Mouse (Mus musculus) MEL (cell line): Measurements from ENCODE around the gene Stard7.

Experiments used
- CTCF ChIP-seq, 3 experiments: IDR thresholded peaks in 2 of 3; conservative IDR thresholded peaks in 1 of 3; 2 replicates each; pipeline ENCODE4 v1.5.1; 2011 to 2012; ENCODE audit warnings: low read length in 3 of 3, low read depth in 2 of 3, mild to moderate bottlenecking in 2 of 3, improper control_type of control experiment in 1 of 3, inconsistent platforms in 1 of 3, mixed read lengths in 1 of 3, moderate library complexity in 1 of 3; ENCODE audit not compliant: control insufficient read depth in 1 of 3, insufficient read depth in 1 of 3, poor library complexity in 1 of 3, severe bottlenecking in 1 of 3
- E2F4 ChIP-seq: IDR thresholded peaks from 2 replicates; pipeline ENCODE4 v1.6.1; 2011; ENCODE audit warnings: low read depth, low read length, improper control_type of control experiment, borderline replicate concordance
- ELF1 ChIP-seq: IDR thresholded peaks from 2 replicates; pipeline ENCODE4 v1.6.1; 2014; ENCODE audit warnings: low read depth, mild to moderate bottlenecking, inconsistent platforms, low read length, improper control_type of control experiment, moderate library complexity
- EP300 ChIP-seq, 2 experiments: IDR thresholded peaks; 2 replicates each; pipeline ENCODE4 v1.6.1; 2011; ENCODE audit warnings: improper control_type of control experiment in 2 of 2, low read length in 2 of 2, low read depth in 1 of 2, mild to moderate bottlenecking in 1 of 2
- POLR2A ChIP-seq, 2 experiments: IDR thresholded peaks; 2 replicates each; pipeline ENCODE4 v1.6.1; 2011 to 2012; ENCODE audit warnings: low read length in 2 of 2, mild to moderate bottlenecking in 2 of 2, control low read depth in 1 of 2, improper control_type of control experiment in 1 of 2, low read depth in 1 of 2, moderate library complexity in 1 of 2; ENCODE audit not compliant: control insufficient read depth in 1 of 2, insufficient read depth in 1 of 2, poor library complexity in 1 of 2
- POLR2AphosphoS2 ChIP-seq: IDR thresholded peaks from 2 replicates; pipeline ENCODE4 v1.6.1; 2011; ENCODE audit warnings: low read length, improper control_type of control experiment
- SMC3 ChIP-seq: IDR thresholded peaks from 2 replicates; pipeline ENCODE4 v1.6.1; 2011; ENCODE audit warnings: low read depth, low read length, improper control_type of control experiment
- USF2 ChIP-seq, 2 experiments: IDR thresholded peaks; 2 replicates each; pipeline ENCODE4 v1.6.1; 2011 to 2012; ENCODE audit warnings: improper control_type of control experiment in 2 of 2, low read length in 2 of 2, borderline replicate concordance in 1 of 2, inconsistent platforms in 1 of 2, low read depth in 1 of 2, mild to moderate bottlenecking in 1 of 2; ENCODE audit not compliant: insufficient read depth in 1 of 2

- TF ChIP-seq POLR2A (IDR thresholded peaks at IDR 0.05; ENCODE audit: control insufficient read depth in 1 of 2, insufficient read depth in 1 of 2, low read depth in 1 of 2, low read length in 2 of 2, poor library complexity in 1 of 2): no peak
- no peak for TF ChIP-seq EP300 (IDR thresholded peaks at IDR 0.05; ENCODE audit: low read depth in 1 of 2, low read length in 2 of 2)
- TF ChIP-seq ELF1: no peak
- no peak for TF ChIP-seq POLR2AphosphoS2
- no peak for TF ChIP-seq CTCF (IDR thresholded peaks at IDR 0.05 in 2 of 3, conservative IDR thresholded peaks at IDR 0.05 in 1 of 3; ENCODE audit: control insufficient read depth in 1 of 3, insufficient read depth in 1 of 3, low read depth in 2 of 3, low read length in 3 of 3, poor library complexity in 1 of 3, severe bottlenecking in 1 of 3)
- no peak for TF ChIP-seq E2F4
- no peak for TF ChIP-seq USF2 (IDR thresholded peaks at IDR 0.05; ENCODE audit: borderline replicate concordance in 1 of 2, insufficient read depth in 1 of 2, low read depth in 1 of 2, low read length in 2 of 2)
- no peak for TF ChIP-seq SMC3
Measured at GRCm38 (mm10) chr2:127278162-127278561, 8.1 kb downstream of the Stard7 start.
